Mouse (Mus musculus) neural tube, postnatal 0 days (tissue): ENCODE measurements around the gene Pdcd2l. TPM values are rescaled to one million over a fixed set of nuclear protein-coding genes. Genes with fewer than 3 reads are reported as not detected.

Experiments used
- polyA plus RNA-seq: library from polyadenylated mRNA; unstranded; fragments of >200 nt; fragmentation: Nextera tagmentation; extraction: Ambion mirVana; gene quantifications from 2 replicates; pipeline ENCODE4 v1.2.1, GENCODE M21; 2015

Pdcd2l gene
- polyA plus RNA-seq = 69.6 and 70.6 TPM in 2 replicates

DNA sequence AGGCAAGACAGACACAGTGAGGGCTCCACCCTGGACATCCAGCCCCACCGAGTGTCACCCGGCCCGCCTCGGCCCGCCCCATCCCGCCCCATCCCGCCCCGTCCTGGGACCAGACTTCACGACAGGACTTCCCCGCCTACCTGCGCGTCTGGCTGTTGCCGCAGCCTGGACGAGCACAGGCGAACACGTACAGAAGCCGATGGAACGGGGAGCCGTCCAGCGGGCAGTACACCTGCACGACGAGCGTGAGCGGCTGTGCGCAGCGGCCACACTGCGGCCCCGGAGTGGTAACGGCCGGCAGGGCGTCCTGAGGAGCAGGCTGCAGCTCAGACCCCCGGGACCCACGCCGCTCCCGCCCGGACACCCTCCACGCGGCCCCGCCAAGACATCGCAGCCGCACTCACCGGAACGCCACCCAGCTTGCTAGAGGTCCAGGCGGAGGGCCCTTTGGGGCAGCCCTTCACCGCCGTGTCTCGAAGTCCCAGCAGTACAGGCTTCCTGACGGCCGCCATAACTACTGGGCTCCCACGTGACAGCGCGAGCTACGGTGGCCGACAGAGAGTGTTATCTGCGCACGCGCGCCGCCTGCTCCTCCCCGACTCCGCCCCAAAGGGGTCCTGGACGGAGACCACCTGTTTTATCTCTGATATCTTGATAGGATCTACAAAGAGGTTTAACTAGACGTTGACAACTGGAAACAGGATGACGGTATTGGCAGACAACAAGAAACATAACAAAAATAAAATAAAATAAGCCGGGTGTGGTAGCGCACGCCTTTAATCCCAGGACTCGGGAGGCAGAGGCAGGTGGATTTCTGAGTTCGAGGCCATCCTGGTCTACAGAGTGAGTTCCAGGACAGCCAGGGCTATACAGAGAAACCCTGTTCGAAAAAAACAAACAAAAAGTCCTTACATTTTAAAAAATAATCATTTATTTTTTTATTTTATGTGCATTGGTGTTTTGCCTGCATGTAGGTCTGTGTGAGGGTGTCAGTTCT lies at the start of gene Pdcd2l:
Gene Pdcd2l (minus strand): TSS at position 530 of the 997 bp plus-strand sequence.

DNA sequence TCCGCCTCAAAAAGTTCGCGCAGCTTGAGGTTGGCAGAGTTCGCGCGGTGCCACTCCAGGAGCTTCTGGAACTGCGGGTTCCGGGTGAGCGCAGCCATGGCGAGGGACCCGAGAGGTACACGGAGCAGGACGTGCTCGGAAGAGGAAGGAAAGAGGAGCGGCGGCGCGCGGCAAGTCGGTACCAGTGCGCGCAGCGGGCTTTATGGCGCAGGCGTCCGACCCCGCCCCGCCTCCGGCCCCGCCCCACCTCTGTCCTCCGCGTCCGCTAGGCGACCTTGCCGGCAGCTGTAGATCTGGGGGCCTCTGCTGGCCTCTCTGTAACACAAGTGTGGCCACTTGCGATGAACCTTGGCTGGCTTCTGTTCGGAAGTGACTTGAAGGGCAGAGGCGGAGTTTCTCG lies 33.7 kb upstream of the Pdcd2l start, which contains the start of gene Gpi1:
Gene Gpi1 (minus strand): TSS at position 221 of the 400 bp plus-strand sequence.

DNA sequence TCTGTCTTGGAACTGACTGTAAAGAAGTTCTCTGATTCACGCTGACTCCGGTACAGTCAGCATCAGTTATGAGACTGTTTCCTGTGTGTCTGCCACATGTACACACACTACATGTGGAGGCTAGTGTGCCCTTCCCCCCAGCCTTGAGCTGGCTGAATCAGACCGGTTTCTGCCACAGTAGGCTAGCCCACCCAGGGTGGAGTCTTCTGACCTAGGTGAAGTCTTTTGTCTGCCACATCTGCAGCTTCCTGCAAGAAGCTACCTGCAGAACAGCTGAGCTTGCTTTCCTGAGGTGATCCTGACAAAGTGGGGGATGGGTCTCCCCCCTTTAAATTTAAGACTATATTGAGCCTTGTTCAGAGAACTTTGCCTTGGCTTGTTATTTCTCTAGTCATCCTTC lies 27.0 kb downstream of the Pdcd2l start, which contains the start of gene Uba2:
Gene Uba2 (minus strand): TSS at position 146 of the 400 bp plus-strand sequence.

Other genes with a start within 250 kb of the Pdcd2l start
- not detected in 2 replicates for gene Scgb2b27, start 182.7 kb downstream of the Pdcd2l start, polyA plus RNA-seq
- not detected in 2 replicates for gene Scgb1b27, start 175.2 kb downstream of the Pdcd2l start, polyA plus RNA-seq
- gene Scgb1b30, start 101.2 kb downstream of the Pdcd2l start, polyA plus RNA-seq = not detected in 2 replicates
- gene Wtip, start 63.4 kb downstream of the Pdcd2l start, polyA plus RNA-seq = 4.0 and 6.4 TPM in 2 replicates
- 110 and 112 TPM in 2 replicates for gene Uba2, start 27.1 kb downstream of the Pdcd2l start, polyA plus RNA-seq
- gene Gpi1, start 33.7 kb upstream of the Pdcd2l start, polyA plus RNA-seq = 362 and 387 TPM in 2 replicates
- not detected in 2 replicates for gene Gm6096, start 54.4 kb upstream of the Pdcd2l start, polyA plus RNA-seq
- gene 4931406P16Rik, start 116.9 kb upstream of the Pdcd2l start, polyA plus RNA-seq = 24.4 and 26.2 TPM in 2 replicates
- gene Lsm14a, start 196.7 kb upstream of the Pdcd2l start, polyA plus RNA-seq = 42.7 and 43.4 TPM in 2 replicates